Mouse (Mus musculus): ENCODE data around the gene Gm21962.

Gene Gm21962

GRCm38 (mm10) chr3:137716573-137717157, 45.3 kb downstream of the Gm21962 start:
- DNase-seq (ENCODE audit: low read depth in 2 of 2, low spot score in 2 of 2): no peak
